Mouse (Mus musculus) C2C12 (cell line): ENCODE data around the gene Eln. TPM values are rescaled to one million over a fixed set of nuclear protein-coding genes. Genes with fewer than 3 reads are reported as not detected.

ENCODE experiments used
- H3K27me3 ChIP-seq: one replicate; pipeline ENCODE4 v1.6.1; 2011; ENCODE audit not compliant: control insufficient read depth, insufficient read depth, insufficient read length
- H3K36me3 ChIP-seq: one replicate; pipeline ENCODE4 v1.6.1; 2011; ENCODE audit not compliant: control insufficient read depth, insufficient read depth
- H3K4me3 ChIP-seq: one replicate; pipeline ENCODE4 v1.5.1; 2011; ENCODE audit warnings: mild to moderate bottlenecking, control low read depth; ENCODE audit not compliant: poor library complexity, insufficient read depth, severe bottlenecking
- H3K79me2 ChIP-seq: one replicate; pipeline ENCODE4 v1.6.1; 2011; ENCODE audit not compliant: control insufficient read depth, insufficient read depth
- H3K79me3 ChIP-seq: one replicate; pipeline ENCODE4 v1.6.1; 2011; ENCODE audit warnings: low read depth, control low read depth
- H3ac ChIP-seq: one replicate; pipeline ENCODE3; 2011; ENCODE audit warnings: low read depth; ENCODE audit not compliant: control insufficient read depth, insufficient read length
- CEBPB ChIP-seq: IDR thresholded peaks from one replicate; pipeline ENCODE4 v1.6.1; 2011; ENCODE audit warnings: low read depth, mild to moderate bottlenecking, control low read depth, moderate library complexity
- CTCF ChIP-seq: IDR thresholded peaks from one replicate; pipeline ENCODE4 v1.5.1; 2011; ENCODE audit not compliant: control insufficient read depth, insufficient read depth, insufficient read length
- FOSL1 ChIP-seq: IDR thresholded peaks from one replicate; pipeline ENCODE4 v1.8.0; 2011; ENCODE audit warnings: mild to moderate bottlenecking, low read length; ENCODE audit not compliant: poor library complexity, insufficient read depth, severe bottlenecking
- MAX ChIP-seq: IDR thresholded peaks from one replicate; pipeline ENCODE4 v1.6.1; 2011; ENCODE audit warnings: mild to moderate bottlenecking, control low read depth
- MYOD1 ChIP-seq: IDR thresholded peaks from one replicate; pipeline ENCODE4 v1.6.1; 2011; ENCODE audit warnings: low read depth; ENCODE audit not compliant: control insufficient read depth, insufficient read length
- MYOG ChIP-seq: IDR thresholded peaks from one replicate; pipeline ENCODE4 v1.6.1; 2011; ENCODE audit not compliant: control insufficient read depth, insufficient read length; ENCODE audit errors: extremely low read depth
- USF1 ChIP-seq: IDR thresholded peaks from one replicate; pipeline ENCODE4 v1.6.1; 2011; ENCODE audit warnings: low read depth, mild to moderate bottlenecking, control low read depth, moderate library complexity
- long read RNA-seq, 2 experiments: library from polyadenylated mRNA; unstranded; transcript quantifications; one replicate each; pipeline ENCODE4 v2.0.0; 2019 to 2020
- polyA plus RNA-seq: library from polyadenylated mRNA; unstranded; fragments of >200 nt; fragmentation: generic; extraction: Trizol; gene quantifications from one replicate; pipeline ENCODE4 v1.2.1, GENCODE M21; 2012; ENCODE audit warnings: missing spikeins

Gene Eln
- not detected for polyA plus RNA-seq
- long read RNA-seq, experiment 1, result 0 reads
- long read RNA-seq, experiment 2, result 0 reads

DNA sequence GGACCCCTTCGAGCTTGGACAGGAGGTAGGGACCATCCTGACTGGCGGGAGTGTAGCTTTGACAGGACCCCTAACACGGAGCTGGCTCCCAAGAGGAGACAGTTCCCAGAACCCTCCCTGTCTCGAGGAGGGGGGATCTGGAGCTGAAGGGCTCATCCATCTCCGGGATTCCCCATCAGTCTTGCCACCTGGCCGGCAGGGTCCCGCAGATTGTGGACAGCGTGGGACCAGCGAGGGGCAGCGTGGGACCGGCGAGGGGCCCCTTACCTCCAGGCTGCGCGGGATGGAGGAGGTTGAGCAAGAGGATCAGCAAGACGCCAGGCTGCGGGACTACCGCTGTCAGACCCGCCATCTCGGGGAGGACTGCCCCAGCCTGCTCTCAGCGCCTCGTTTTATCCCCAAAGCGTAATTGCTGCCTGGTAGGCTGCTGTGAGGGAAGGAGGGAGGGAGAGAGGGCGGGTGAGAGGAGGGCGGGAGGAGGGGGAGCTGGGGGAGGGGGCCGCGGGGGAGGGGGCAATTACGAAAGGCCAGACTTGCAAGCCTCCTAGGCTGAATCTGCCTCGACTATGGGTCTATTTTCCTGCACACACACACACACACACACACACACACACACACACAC lies at the start of gene Eln:
Gene Eln (minus strand): TSS at position 434 of the 622 bp plus-strand sequence.
- Histone ChIP-seq H3ac (no peak within 1 kb of the TSS), H3K27me3 (peaks cover 53% of the 10 kb centered on the region), H3K4me3 (no peak within 1 kb of the TSS), H3K79me2 (no peaks in the 10 kb centered on the region), H3K36me3 (no peaks in the 10 kb centered on the region), H3K79me3 (no peaks in the 10 kb centered on the region)
- TF ChIP-seq CTCF (no peak), MYOG (no peak), MYOD1 (no peak), USF1 (no peak), CEBPB (no peak), FOSL1 (no peak)

DNA sequence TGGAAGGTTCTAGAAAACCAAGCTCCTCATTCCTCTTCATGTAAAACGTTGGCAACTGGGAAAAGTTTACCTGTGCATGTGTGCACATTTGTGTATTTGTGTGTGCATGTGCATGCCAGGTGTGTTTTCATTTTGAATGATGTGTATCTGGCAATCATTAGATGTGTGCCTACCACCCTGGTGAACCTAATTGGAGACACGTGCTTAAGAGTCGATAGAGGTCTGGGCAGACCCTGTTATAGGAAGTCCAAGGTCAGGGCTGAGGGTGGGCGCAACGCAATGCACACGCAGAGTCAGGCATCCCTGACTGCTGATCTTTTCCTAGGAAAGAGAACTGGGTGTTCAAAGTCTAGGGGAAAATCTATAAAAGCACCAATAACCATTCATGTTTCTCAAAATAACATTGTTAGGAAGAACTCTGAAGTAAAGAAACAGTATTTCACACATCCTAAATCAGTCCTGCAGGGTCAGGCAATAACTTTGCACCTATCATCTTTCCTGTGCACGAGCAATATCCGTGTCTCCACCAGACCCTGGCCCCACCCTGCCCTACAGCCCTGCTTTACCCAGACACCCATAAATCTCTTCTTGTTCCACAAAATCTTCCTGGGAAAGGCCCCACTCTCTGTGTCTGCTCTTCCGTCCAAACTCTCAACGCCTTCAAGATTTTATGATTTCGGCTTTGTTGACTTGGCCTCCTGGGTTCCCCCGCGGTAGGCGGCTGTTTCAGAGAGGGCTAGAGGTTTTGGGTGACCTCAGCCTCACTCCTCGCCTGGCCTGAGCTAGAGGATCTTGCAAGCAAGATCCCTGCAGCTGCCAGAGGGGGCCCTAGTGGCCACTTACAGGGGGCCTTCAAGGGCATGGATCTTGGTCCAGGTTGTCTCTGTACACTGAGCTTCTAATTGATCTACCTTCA lies 43.2 kb upstream of the Eln start:
- Histone ChIP-seq H3K79me2 (no peaks in the 10 kb centered on the region), H3K4me3 (no peak overlapping the region), H3K79me3 (no peaks in the 10 kb centered on the region), H3ac (no peak overlapping the region), H3K27me3 (peaks cover 32% of the 10 kb centered on the region), H3K36me3 (no peaks in the 10 kb centered on the region)
- TF ChIP-seq MYOD1, result no peak
- TF ChIP-seq MAX, result no peak
- TF ChIP-seq CTCF, result no peak
- no peak for TF ChIP-seq CEBPB
- no peak for TF ChIP-seq USF1
- TF ChIP-seq MYOG, result no peak
- no peak for TF ChIP-seq FOSL1

DNA sequence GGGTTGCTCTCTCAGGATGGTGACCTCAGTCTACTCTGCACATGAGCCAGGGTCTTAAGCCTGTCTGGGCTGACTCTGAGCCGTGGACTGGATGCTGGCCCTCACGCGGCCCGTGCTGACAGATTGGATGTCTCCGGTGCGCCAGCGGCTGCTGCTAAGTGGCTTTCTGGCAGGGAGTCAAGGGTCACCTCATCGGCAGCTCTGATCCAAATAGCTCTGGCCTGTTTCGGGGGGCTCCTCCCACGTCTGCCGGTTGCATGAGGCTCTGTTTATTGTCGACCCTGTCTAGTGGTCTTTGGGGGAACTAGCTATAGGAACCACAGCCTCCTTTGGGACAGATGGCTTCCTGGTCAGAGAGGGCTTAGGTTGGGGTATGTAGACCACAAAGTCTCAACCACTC lies 41.1 kb upstream of the Eln start:
- TF ChIP-seq FOSL1 (no peak), MYOG (no peak), USF1 (no peak), CTCF (no peak), MAX (no peak), MYOD1 (no peak), CEBPB (no peak)
- H3K79me2 ChIP-seq, result no peaks in the 10 kb centered on the region
- peaks cover 18% of the 10 kb centered on the region for H3K27me3 ChIP-seq

DNA sequence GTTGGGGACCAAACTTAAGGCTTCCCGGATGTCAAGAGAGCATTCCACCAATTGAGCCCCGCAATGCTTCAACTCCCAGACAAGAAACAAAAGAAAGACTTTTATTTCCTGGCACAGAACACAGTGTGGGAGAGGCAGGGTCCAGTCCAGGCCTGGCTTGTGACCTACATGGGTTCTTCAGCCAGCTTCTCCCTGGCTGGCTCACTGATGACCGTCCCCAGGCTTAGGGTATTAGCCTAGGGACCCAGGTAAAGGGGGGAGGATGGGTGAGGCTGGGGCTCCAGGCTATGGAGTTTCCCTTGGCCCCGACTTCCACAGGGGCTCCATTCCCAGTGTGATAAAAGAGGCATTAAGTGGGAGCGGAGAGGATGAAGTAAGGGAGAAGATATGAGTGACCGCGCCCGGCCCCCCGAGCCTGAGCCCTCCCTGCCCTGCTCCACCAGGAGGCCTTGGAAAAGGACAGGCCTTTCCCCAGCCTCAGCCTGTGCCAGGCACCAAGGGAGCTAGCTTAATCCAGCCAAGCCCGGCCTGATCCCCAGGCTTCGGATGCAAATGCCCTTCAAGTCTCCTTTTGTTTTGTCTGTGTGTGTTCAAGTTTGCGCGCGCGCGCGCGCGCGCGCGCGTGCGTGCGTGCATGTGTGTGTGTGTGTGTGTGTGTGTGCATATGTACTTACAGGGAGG lies 38.7 kb upstream of the Eln start:
- H3K27me3 ChIP-seq, result peaks cover 14% of the 10 kb centered on the region
- H3ac ChIP-seq, result no peak overlapping the region
- no peaks in the 10 kb centered on the region for H3K79me2 ChIP-seq
- no peaks in the 10 kb centered on the region for H3K79me3 ChIP-seq
- TF ChIP-seq CEBPB, result no peak
- no peak for TF ChIP-seq MYOD1
- no peak for TF ChIP-seq CTCF
- no peak for TF ChIP-seq USF1
- no peak for TF ChIP-seq MYOG
- no peak for TF ChIP-seq FOSL1
- TF ChIP-seq MAX, result no peak
- no peaks in the 10 kb centered on the region for H3K36me3 ChIP-seq
- H3K4me3 ChIP-seq, result no peak overlapping the region

More for the DNA sequence above, 41.1 kb upstream of the Eln start:
- H3K79me3 ChIP-seq, result no peaks in the 10 kb centered on the region
- no peaks in the 10 kb centered on the region for H3K36me3 ChIP-seq
- H3K4me3 ChIP-seq, result no peak overlapping the region
- no peak overlapping the region for H3ac ChIP-seq

DNA sequence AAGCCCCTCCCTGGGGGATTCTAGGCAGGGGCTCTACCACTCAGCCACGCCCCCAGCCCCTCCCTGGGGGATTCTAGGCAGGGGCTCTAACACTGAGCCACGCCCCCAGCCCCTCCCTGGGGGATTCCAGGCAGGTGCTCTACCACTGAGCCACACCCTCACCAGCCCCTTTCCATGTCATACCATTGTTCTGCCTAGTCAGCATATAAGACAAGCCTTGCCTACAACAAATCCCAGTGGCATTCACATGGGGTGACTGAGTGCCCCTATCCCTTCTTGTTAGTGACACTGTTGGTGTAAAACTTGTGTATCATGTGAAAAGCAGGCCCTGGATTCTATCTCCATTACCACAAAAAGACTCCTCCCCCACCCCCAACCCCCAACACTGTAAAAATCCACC lies 36.7 kb upstream of the Eln start:
- no peaks in the 10 kb centered on the region for H3K79me2 ChIP-seq
- H3K4me3 ChIP-seq, result no peak overlapping the region
- H3K36me3 ChIP-seq, result no peaks in the 10 kb centered on the region
- peaks cover 10% of the 10 kb centered on the region for H3K27me3 ChIP-seq
- H3K79me3 ChIP-seq, result no peaks in the 10 kb centered on the region
- H3ac ChIP-seq, result no peak overlapping the region
- TF ChIP-seq MYOG (no peak), MYOD1 (no peak), MAX (no peak), USF1 (no peak), CEBPB (no peak), FOSL1 (no peak), CTCF (no peak)
